Mouse (Mus musculus): ENCODE results near the gene Vps4b. TPM values are rescaled to one million over a fixed set of nuclear protein-coding genes. Genes with fewer than 3 reads are reported as not detected.
"Not testable (repeated sequence)": the region's sequence is repeated elsewhere in the genome, so short reads cannot be mapped to it uniquely, and the experiment has no call there.

The Vps4b gene
- polyA plus RNA-seq, 1 experiment from 2014 or later, result 46.0 TPM

GRCm38 (mm10) chr1:106738092-106738491 lies 58.4 kb downstream of the Vps4b start:
- no peaks in the 10 kb centered on the region for H3K9me3 ChIP-seq (ENCODE audit: control insufficient read depth, low read length)
- 84% methylated on average over 3 of the region's 3 CpGs for WGBS
- ATAC-seq, result no peak

GRCm38 (mm10) chr1:106736211-106736610 lies 60.3 kb downstream of the Vps4b start:
- H3K36me3 ChIP-seq (ENCODE audit: control insufficient read depth, insufficient read depth), result peaks cover 8% of the 10 kb centered on the region; the same call in 1 of the 2 replicates
- no peaks in the 10 kb centered on the region for H3K27me3 ChIP-seq (replicated peaks; ENCODE audit: control insufficient read depth, insufficient read depth, low read length)
- no peaks in the 10 kb centered on the region for H3K4me1 ChIP-seq (replicated peaks; ENCODE audit: control insufficient read depth, insufficient read depth, low read length)
- ATAC-seq, result no peak
- no peak overlapping the region for H3K4me3 ChIP-seq (replicated peaks; ENCODE audit: low read length)
- WGBS, result 90% methylated on average over 8 of the region's 8 CpGs
- no peak overlapping the region for H3K4me2 ChIP-seq (ENCODE audit: low read length)
- no peak overlapping the region for H3K9ac ChIP-seq (replicated peaks; ENCODE audit: low read depth, low read length)
- H3K9me3 ChIP-seq (ENCODE audit: control insufficient read depth, low read length), result no peaks in the 10 kb centered on the region
- no peak overlapping the region for H3K27ac ChIP-seq (ENCODE audit: low read length)

More at GRCm38 (mm10) chr1:106738092-106738491, 58.4 kb downstream of the Vps4b start:
- H3K4me1 ChIP-seq (replicated peaks; ENCODE audit: control insufficient read depth, insufficient read depth, low read length), result no peaks in the 10 kb centered on the region
- H3K9ac ChIP-seq (replicated peaks; ENCODE audit: low read depth, low read length), result no peak overlapping the region
- no peak overlapping the region for H3K27ac ChIP-seq (ENCODE audit: low read length)
- H3K27me3 ChIP-seq (replicated peaks; ENCODE audit: control insufficient read depth, insufficient read depth, low read length), result no peaks in the 10 kb centered on the region
- no peak overlapping the region for H3K4me2 ChIP-seq (ENCODE audit: low read length)
- H3K36me3 ChIP-seq (ENCODE audit: control insufficient read depth, insufficient read depth), result peaks cover 8% of the 10 kb centered on the region; the same call in 1 of the 2 replicates
- no peak overlapping the region for H3K4me3 ChIP-seq (replicated peaks; ENCODE audit: low read length)

- no peak overlapping the region for H3K27ac ChIP-seq (ENCODE audit: low read length)
- no peak overlapping the region for H3K4me3 ChIP-seq (replicated peaks; ENCODE audit: low read length)
- H3K4me2 ChIP-seq (ENCODE audit: low read length), result no peak overlapping the region
- ATAC-seq, result no peak
- peaks cover 8% of the 10 kb centered on the region; the same call in 1 of the 2 replicates for H3K36me3 ChIP-seq (ENCODE audit: control insufficient read depth, insufficient read depth)
- no peak overlapping the region for H3K9ac ChIP-seq (replicated peaks; ENCODE audit: low read depth, low read length)
- no peaks in the 10 kb centered on the region for H3K4me1 ChIP-seq (replicated peaks; ENCODE audit: control insufficient read depth, insufficient read depth, low read length)
- H3K27me3 ChIP-seq (replicated peaks; ENCODE audit: control insufficient read depth, insufficient read depth, low read length), result no peaks in the 10 kb centered on the region
- no peaks in the 10 kb centered on the region for H3K9me3 ChIP-seq (ENCODE audit: control insufficient read depth, low read length)
- WGBS, result 57% methylated on average over 2 of the region's 2 CpGs
Observed at GRCm38 (mm10) chr1:106735586-106735985, 60.9 kb downstream of the Vps4b start.

- no peak for ATAC-seq
- H3K36me3 ChIP-seq (ENCODE audit: control insufficient read depth, insufficient read depth), result no peaks in the 10 kb centered on the region
- no peak overlapping the region for H3K27ac ChIP-seq (ENCODE audit: low read length)
- WGBS, result 23% methylated on average over 5 of the region's 5 CpGs
- H3K4me2 ChIP-seq (ENCODE audit: low read length), result no peak overlapping the region
- H3K4me3 ChIP-seq (replicated peaks; ENCODE audit: low read length), result no peak overlapping the region
- H3K4me1 ChIP-seq (replicated peaks; ENCODE audit: control insufficient read depth, insufficient read depth, low read length), result no peaks in the 10 kb centered on the region
- no peaks in the 10 kb centered on the region for H3K27me3 ChIP-seq (replicated peaks; ENCODE audit: control insufficient read depth, insufficient read depth, low read length)
- H3K9me3 ChIP-seq (ENCODE audit: control insufficient read depth, low read length), result no peaks in the 10 kb centered on the region
- no peak overlapping the region for H3K9ac ChIP-seq (replicated peaks; ENCODE audit: low read depth, low read length)
Observed at GRCm38 (mm10) chr1:106722061-106722460, 74.5 kb downstream of the Vps4b start.

- H3K27me3 ChIP-seq (replicated peaks; ENCODE audit: control insufficient read depth, insufficient read depth, low read length); H3K9ac ChIP-seq (replicated peaks; ENCODE audit: low read depth, low read length); H3K9me3 ChIP-seq (ENCODE audit: control insufficient read depth, low read length); H3K27ac ChIP-seq (ENCODE audit: low read length); ATAC-seq; H3K4me3 ChIP-seq (replicated peaks; ENCODE audit: low read length); H3K4me1 ChIP-seq (replicated peaks; ENCODE audit: control insufficient read depth, insufficient read depth, low read length); H3K36me3 ChIP-seq (ENCODE audit: control insufficient read depth, insufficient read depth); H3K4me2 ChIP-seq (ENCODE audit: low read length): not testable (repeated sequence)
- WGBS, result 72% methylated on average over 7 of the region's 7 CpGs
Observed at GRCm38 (mm10) chr1:106717736-106718135, 78.8 kb downstream of the Vps4b start.

- H3K4me3 ChIP-seq (replicated peaks; ENCODE audit: low read length), result no peak overlapping the region
- H3K4me1 ChIP-seq (replicated peaks; ENCODE audit: control insufficient read depth, insufficient read depth, low read length), result peaks cover 13% of the 10 kb centered on the region
- H3K36me3 ChIP-seq (ENCODE audit: control insufficient read depth, insufficient read depth), result no peaks in the 10 kb centered on the region
- no peaks in the 10 kb centered on the region for H3K9me3 ChIP-seq (ENCODE audit: control insufficient read depth, low read length)
- 31% methylated on average over 7 of the region's 7 CpGs for WGBS
- ATAC-seq, result no peak
- H3K27me3 ChIP-seq (replicated peaks; ENCODE audit: control insufficient read depth, insufficient read depth, low read length), result no peaks in the 10 kb centered on the region
- H3K4me2 ChIP-seq (ENCODE audit: low read length), result no peak overlapping the region
- no peak overlapping the region for H3K27ac ChIP-seq (ENCODE audit: low read length)
- 0 out of 2 replicates have a peak overlapping the region, but pooled peaks have one; percentile 15 for H3K9ac ChIP-seq (replicated peaks; ENCODE audit: low read depth, low read length)
Observed at GRCm38 (mm10) chr1:106717071-106717601, 79.4 kb downstream of the Vps4b start.

GRCm38 (mm10) chr1:106716141-106716540 lies 80.4 kb downstream of the Vps4b start:
- H3K27me3 ChIP-seq (replicated peaks; ENCODE audit: control insufficient read depth, insufficient read depth, low read length), result no peaks in the 10 kb centered on the region
- no peaks in the 10 kb centered on the region for H3K36me3 ChIP-seq (ENCODE audit: control insufficient read depth, insufficient read depth)
- peaks cover 22% of the 10 kb centered on the region for H3K4me1 ChIP-seq (replicated peaks; ENCODE audit: control insufficient read depth, insufficient read depth, low read length)
- ATAC-seq, result no peak
- no peak overlapping the region for H3K4me3 ChIP-seq (replicated peaks; ENCODE audit: low read length)
- H3K27ac ChIP-seq (ENCODE audit: low read length), result no peak overlapping the region
- no peak overlapping the region for H3K4me2 ChIP-seq (ENCODE audit: low read length)
- WGBS, result 89% methylated on average over 3 of the region's 3 CpGs
- H3K9ac ChIP-seq (replicated peaks; ENCODE audit: low read depth, low read length), result no peak overlapping the region
- no peaks in the 10 kb centered on the region for H3K9me3 ChIP-seq (ENCODE audit: control insufficient read depth, low read length)

GRCm38 (mm10) chr1:106715111-106716083 lies 81.1 kb downstream of the Vps4b start:
- Histone ChIP-seq H3K4me1 (replicated peaks; ENCODE audit: control insufficient read depth, insufficient read depth, low read length) (peaks cover 22% of the 10 kb centered on the region), H3K27me3 (replicated peaks; ENCODE audit: control insufficient read depth, insufficient read depth, low read length) (no peaks in the 10 kb centered on the region), H3K27ac (ENCODE audit: low read length) (no peak overlapping the region), H3K4me2 (ENCODE audit: low read length) (no peak overlapping the region), H3K36me3 (ENCODE audit: control insufficient read depth, insufficient read depth) (no peaks in the 10 kb centered on the region), H3K9ac (replicated peaks; ENCODE audit: low read depth, low read length) (no peak overlapping the region), H3K9me3 (ENCODE audit: control insufficient read depth, low read length) (no peaks in the 10 kb centered on the region), H3K4me3 (replicated peaks; ENCODE audit: low read length) (no peak overlapping the region)
- no peak for ATAC-seq
- WGBS, result 89% methylated on average over 13 of the region's 13 CpGs

GRCm38 (mm10) chr1:106714530-106714981 lies 82.0 kb downstream of the Vps4b start:
- no peaks in the 10 kb centered on the region for H3K9me3 ChIP-seq (ENCODE audit: control insufficient read depth, low read length)
- H3K36me3 ChIP-seq (ENCODE audit: control insufficient read depth, insufficient read depth), result no peaks in the 10 kb centered on the region
- peak; percentile 54 for ATAC-seq
- no peaks in the 10 kb centered on the region for H3K27me3 ChIP-seq (replicated peaks; ENCODE audit: control insufficient read depth, insufficient read depth, low read length)
- WGBS, result 4% methylated on average over 21 of the region's 21 CpGs
- peak overlapping the region; percentile 76 for H3K4me2 ChIP-seq (ENCODE audit: low read length)
- peak overlapping the region; percentile 93 for H3K27ac ChIP-seq (ENCODE audit: low read length)
- peak overlapping the region; percentile 62 for H3K4me3 ChIP-seq (replicated peaks; ENCODE audit: low read length)
- H3K4me1 ChIP-seq (replicated peaks; ENCODE audit: control insufficient read depth, insufficient read depth, low read length), result peaks cover 24% of the 10 kb centered on the region
- H3K9ac ChIP-seq (replicated peaks; ENCODE audit: low read depth, low read length), result peak overlapping the region; percentile 95

Measured in forebrain, embryonic 16.5 days (tissue).